Mouse (Mus musculus) cerebellum, postnatal 25 days (tissue): Measurements from ENCODE around the gene Prss8.

ENCODE experiments used
- DNase-seq, 2 experiments: peaks; one replicate each; pipeline ENCODE4 v3.0.0; 2021; ENCODE audit warnings: mixed read lengths in 2 of 2

The Prss8 gene

GRCm38 (mm10) chr7:127894480-127894879, 35.4 kb downstream of the Prss8 start:
- no peak for DNase-seq

- peak in 1 of 2 experiments; percentile 49 for DNase-seq
Measured at GRCm38 (mm10) chr7:127890798-127891197, 39.1 kb downstream of the Prss8 start, which contains the start of gene Prss53. Gene Prss53, minus strand, starts transcription at chr7:127890970.

- DNase-seq = no peak
Measured at GRCm38 (mm10) chr7:127888821-127889220, 41.1 kb downstream of the Prss8 start.

- DNase-seq = no peak
Measured at GRCm38 (mm10) chr7:127887781-127888180, 42.1 kb downstream of the Prss8 start.

GRCm38 (mm10) chr7:127887191-127887590, 42.7 kb downstream of the Prss8 start:
- no peak for DNase-seq

- DNase-seq = no peak
Measured at GRCm38 (mm10) chr7:127886551-127886950, 43.4 kb downstream of the Prss8 start.

- DNase-seq = no peak
Measured at GRCm38 (mm10) chr7:127885951-127886350, 44.0 kb downstream of the Prss8 start.

GRCm38 (mm10) chr7:127880431-127880830, 49.5 kb downstream of the Prss8 start:
- no peak for DNase-seq

- no peak for DNase-seq
Measured at GRCm38 (mm10) chr7:127879301-127879700, 50.6 kb downstream of the Prss8 start.

GRCm38 (mm10) chr7:127876467-127877348, 53.2 kb downstream of the Prss8 start, which contains the start of gene Zfp668:
Gene Zfp668, minus strand, starts transcription at chr7:127876828.
- DNase-seq = peak; percentile 91 to 93

- DNase-seq = peak in 1 of 2 experiments; percentile 91
Measured at GRCm38 (mm10) chr7:127876041-127876466, 53.9 kb downstream of the Prss8 start, which contains the start of gene Zfp646. Gene Zfp646, plus strand, starts transcription at chr7:127876221.
